Mouse (Mus musculus) limb, embryonic 11.5 days (tissue): Measurements from ENCODE around the gene Fam89a. TPM values are rescaled to one million over a fixed set of nuclear protein-coding genes. Genes with fewer than 3 reads are reported as not detected.

ENCODE experiments used
- ATAC-seq: fragments of 200-750 bp; cut with Nextera tagmentation; 2 replicates; pipeline ENCODE4 v1.8.0; 2017; ENCODE audit warnings: low read depth; ENCODE audit not compliant: insufficient number of reproducible peaks, low FRiP score, low TSS enrichment
- DNase-seq: peaks from one replicate; pipeline ENCODE4 v3.0.0-alpha.2; 2015; ENCODE audit warnings: low spot score
- H3K27ac ChIP-seq: fragments of 300-500 bp; sonication (generic); replicated peaks from 2 replicates; pipeline ENCODE4 v1.5.1; 2014; ENCODE audit warnings: low read depth, mild to moderate bottlenecking, low read length
- H3K27me3 ChIP-seq: fragments of 300-500 bp; sonication (generic); 2 replicates; pipeline ENCODE4 v1.6.1; 2014; ENCODE audit warnings: mild to moderate bottlenecking, low read length, mixed read lengths; ENCODE audit not compliant: control insufficient read depth, insufficient read depth
- H3K36me3 ChIP-seq: fragments of 300-500 bp; sonication (generic); 2 replicates; pipeline ENCODE4 v1.6.1; 2014; ENCODE audit warnings: mild to moderate bottlenecking, low read length, moderate library complexity, mixed read lengths; ENCODE audit not compliant: control insufficient read depth, insufficient read depth
- H3K4me1 ChIP-seq: fragments of 300-500 bp; sonication (generic); 2 replicates; pipeline ENCODE4 v1.6.1; 2014; ENCODE audit warnings: low read length, mixed read lengths; ENCODE audit not compliant: control insufficient read depth, insufficient read depth
- H3K4me2 ChIP-seq: fragments of 300-500 bp; sonication (generic); 2 replicates; pipeline ENCODE4 v1.6.1; 2014; ENCODE audit warnings: low read depth, mild to moderate bottlenecking, moderate library complexity; ENCODE audit not compliant: severe bottlenecking
- H3K4me3 ChIP-seq: fragments of 300-500 bp; sonication (generic); 2 replicates; pipeline ENCODE4 v1.5.1; 2014; ENCODE audit warnings: low read depth, low read length
- H3K9ac ChIP-seq: fragments of 300-500 bp; sonication (generic); 2 replicates; pipeline ENCODE4 v1.6.1; 2014; ENCODE audit warnings: mild to moderate bottlenecking, low read length
- H3K9me3 ChIP-seq: fragments of 300-500 bp; sonication (generic); 2 replicates; pipeline ENCODE4 v1.6.1; 2016; ENCODE audit warnings: low read length; ENCODE audit not compliant: control insufficient read depth
- WGBS: fragments of 180-500 bp; shearing (Covaris S2); extraction: QIAGEN DNeasy Blood & Tissue Kit; methylation state at CpG from one replicate; pipeline ENCODE4 v1.1.7; 2014; 5-methylcytosine and 5-hydroxymethylcytosine counted together
- polyA plus RNA-seq: library from polyadenylated mRNA; unstranded; fragments of >200 nt; fragmentation: Nextera tagmentation; extraction: Ambion mirVana; gene quantifications from 2 replicates; pipeline ENCODE4 v1.2.1, GENCODE M21; 2014

The Fam89a gene
- polyA plus RNA-seq, 1 experiment from 2014 or later, result 3.7 TPM

- no peak overlapping the region for H3K4me2 ChIP-seq
- H3K27ac ChIP-seq, result no peak overlapping the region
- no peaks in the 10 kb centered on the region for H3K4me1 ChIP-seq
- DNase-seq (no peak), ATAC-seq (no peak)
- H3K9ac ChIP-seq, result no peak overlapping the region
- H3K36me3 ChIP-seq, result no peaks in the 10 kb centered on the region
- 75% methylated on average over 13 of the region's 13 CpGs for WGBS
- H3K27me3 ChIP-seq, result peaks cover 19% of the 10 kb centered on the region
- H3K9me3 ChIP-seq, result no peaks in the 10 kb centered on the region
- no peak overlapping the region for H3K4me3 ChIP-seq
These were observed 5.0 kb downstream of the Fam89a start for GRCm38 (mm10) chr8:124746661-124747060.

DNA sequence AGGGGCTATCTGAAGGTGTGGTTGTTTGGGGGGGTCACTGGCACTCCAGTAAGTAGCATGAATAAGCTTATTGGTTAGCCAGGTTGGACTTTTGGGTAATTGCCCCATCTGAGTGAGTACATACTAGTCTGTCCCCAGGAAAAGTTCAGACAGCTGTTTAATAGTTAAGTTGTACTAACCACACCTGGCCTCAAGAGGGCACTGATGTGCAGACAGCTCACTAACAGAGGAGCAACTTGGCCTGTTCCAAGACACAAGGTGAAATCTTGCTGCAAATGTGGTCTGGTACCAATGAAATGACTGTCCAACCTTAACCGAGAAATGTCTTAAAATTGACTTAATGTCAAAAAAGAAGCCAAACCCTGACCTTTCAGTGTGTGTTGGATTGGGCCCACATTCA, 12.4 kb downstream of the Fam89a start:
- ATAC-seq (no peak), DNase-seq (peak; percentile 48)
- H3K4me2 ChIP-seq, result no peak overlapping the region
- 77% methylated on average over 1 of the region's 1 CpGs for WGBS
- no peak overlapping the region for H3K9ac ChIP-seq
- no peaks in the 10 kb centered on the region for H3K27me3 ChIP-seq
- no peak overlapping the region for H3K4me3 ChIP-seq
- no peak overlapping the region for H3K27ac ChIP-seq
- H3K9me3 ChIP-seq, result no peaks in the 10 kb centered on the region
- peaks cover 10% of the 10 kb centered on the region; the same call in 1 of the 2 replicates for H3K36me3 ChIP-seq
- H3K4me1 ChIP-seq, result no peaks in the 10 kb centered on the region

DNA sequence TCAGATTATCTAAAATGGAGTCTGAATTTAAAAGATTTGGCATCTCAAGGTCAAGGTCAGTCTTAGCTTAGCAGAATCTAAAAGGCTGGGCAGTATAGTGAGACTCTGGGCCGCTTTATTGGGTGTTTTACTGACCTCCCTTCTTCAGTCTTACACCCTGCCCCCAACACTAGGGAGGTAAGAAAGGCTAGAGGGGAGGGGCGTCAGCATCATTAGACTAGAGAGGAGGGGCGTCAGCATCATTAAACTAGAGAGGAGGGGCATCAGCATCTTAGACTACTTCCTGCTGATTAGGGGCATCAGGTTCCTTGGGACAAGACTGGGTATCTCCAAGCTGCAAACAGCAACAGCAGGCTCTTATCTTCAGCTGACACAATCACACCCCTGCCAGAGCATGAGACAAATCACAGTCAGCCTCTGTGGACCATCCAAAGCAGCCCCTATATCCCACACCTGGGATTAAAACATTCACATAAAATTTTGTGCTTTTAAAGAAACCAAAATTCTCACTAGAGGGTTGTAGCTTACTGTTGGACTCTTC, 16.2 kb downstream of the Fam89a start:
- H3K4me2 ChIP-seq, result no peak overlapping the region
- no peaks in the 10 kb centered on the region for H3K9me3 ChIP-seq
- DNase-seq (no peak), ATAC-seq (no peak)
- peaks cover 31% of the 10 kb centered on the region for H3K36me3 ChIP-seq
- no peak overlapping the region for H3K27ac ChIP-seq
- no peak overlapping the region for H3K4me3 ChIP-seq
- no peaks in the 10 kb centered on the region for H3K27me3 ChIP-seq
- H3K9ac ChIP-seq, result no peak overlapping the region
- H3K4me1 ChIP-seq, result no peaks in the 10 kb centered on the region
- 43% methylated on average over 3 of the region's 3 CpGs for WGBS

GRCm38 (mm10) chr8:124732828-124733227, 18.8 kb downstream of the Fam89a start:
- no peaks in the 10 kb centered on the region for H3K27me3 ChIP-seq
- ATAC-seq, result no peak
- H3K9ac ChIP-seq, result no peak overlapping the region
- no peaks in the 10 kb centered on the region for H3K4me1 ChIP-seq
- WGBS, result 92% methylated on average over 8 of the region's 8 CpGs
- peaks cover 34% of the 10 kb centered on the region for H3K36me3 ChIP-seq
- H3K4me2 ChIP-seq, result no peak overlapping the region
- H3K4me3 ChIP-seq, result no peak overlapping the region
- no peak overlapping the region for H3K27ac ChIP-seq
- no peak for DNase-seq
- H3K9me3 ChIP-seq, result no peaks in the 10 kb centered on the region

- peaks cover 10% of the 10 kb centered on the region; the same call in 1 of the 2 replicates for H3K4me1 ChIP-seq
- H3K9me3 ChIP-seq, result no peaks in the 10 kb centered on the region
- no peak overlapping the region for H3K9ac ChIP-seq
- H3K27ac ChIP-seq, result no peak overlapping the region
- H3K27me3 ChIP-seq, result no peaks in the 10 kb centered on the region
- WGBS, result 93% methylated on average over 7 of the region's 7 CpGs
- H3K4me2 ChIP-seq, result no peak overlapping the region
- no peak for ATAC-seq
- H3K36me3 ChIP-seq, result peaks cover under 1% of the 10 kb centered on the region; the same call in 1 of the 2 replicates
- no peak for DNase-seq
- no peak overlapping the region for H3K4me3 ChIP-seq
These were observed 27.3 kb downstream of the Fam89a start for GRCm38 (mm10) chr8:124724301-124724700.

GRCm38 (mm10) chr8:124721862-124722515, 29.6 kb downstream of the Fam89a start, which contains the start of the genes Ttc13 and Arv1:
Ttc13 (minus strand) TSS chr8:124721983.
Arv1 (plus strand) TSS chr8:124722139.
- H3K9me3 ChIP-seq, result no peaks in the 10 kb centered on the region
- peak within 1 kb of the TSS; percentile 99 for H3K4me3 ChIP-seq
- peak; percentile 99 for ATAC-seq
- H3K27me3 ChIP-seq, result no peaks in the 10 kb centered on the region
- peaks cover 10% of the 10 kb centered on the region; the same call in 1 of the 2 replicates for H3K4me1 ChIP-seq
- H3K9ac ChIP-seq, result peak within 1 kb of the TSS; percentile 85
- WGBS, result under 1% methylated on average over 59 of the region's 59 CpGs
- H3K36me3 ChIP-seq, result no peaks in the 10 kb centered on the region
- peak; percentile 94 for DNase-seq
- peak within 1 kb of the TSS; percentile 88 for H3K4me2 ChIP-seq
- H3K27ac ChIP-seq, result no peak within 1 kb of the TSS

DNA sequence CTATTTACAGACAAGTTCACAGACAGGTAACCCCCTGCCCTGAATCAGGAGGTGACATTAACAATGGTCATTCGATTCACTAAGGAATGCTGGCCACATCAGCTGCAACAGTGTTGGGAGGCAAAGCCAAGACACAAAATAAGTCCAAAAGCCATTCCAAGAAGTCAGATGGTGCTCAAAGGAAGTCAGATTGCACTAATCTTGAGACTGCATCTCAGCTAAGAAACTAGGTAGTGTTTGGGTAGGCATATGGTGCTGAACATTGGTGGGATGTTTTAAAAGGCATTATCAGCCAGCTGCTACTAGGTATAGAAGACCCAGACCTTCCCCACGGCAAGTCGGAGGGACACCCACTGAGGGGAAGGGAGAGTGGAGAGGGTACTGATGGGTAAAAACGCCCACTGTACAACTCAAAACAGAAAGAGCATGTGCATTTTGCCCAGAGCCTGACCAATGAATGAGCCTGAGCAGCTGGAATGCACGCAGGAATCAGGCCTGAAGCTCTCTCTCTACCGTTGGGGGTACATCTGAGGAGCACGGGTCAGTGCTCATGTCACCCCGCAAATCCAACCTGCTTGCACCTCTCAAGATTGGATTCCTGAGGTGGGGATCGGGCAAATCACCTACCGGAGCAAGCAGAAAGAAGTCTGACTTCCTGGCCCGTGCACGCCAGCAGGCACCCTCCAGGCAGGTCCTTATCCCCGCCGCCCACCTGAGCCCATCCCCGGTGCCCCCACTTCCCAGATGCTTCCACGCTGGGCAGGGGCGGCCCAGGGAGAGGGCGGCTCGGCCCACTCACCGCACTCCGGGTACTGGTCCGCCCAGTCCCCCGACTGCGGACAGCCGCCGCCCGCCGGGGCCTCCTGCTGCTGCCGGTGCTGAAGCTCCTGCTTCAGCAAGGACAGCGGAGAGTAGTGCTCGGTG, 30.4 kb downstream of the Fam89a start:
- 4% methylated on average over 29 of the region's 31 CpGs for WGBS
- H3K4me2 ChIP-seq, result peak overlapping the region; percentile 88
- H3K27ac ChIP-seq, result no peak overlapping the region
- no peak for DNase-seq
- peaks cover 10% of the 10 kb centered on the region; the same call in 1 of the 2 replicates for H3K4me1 ChIP-seq
- H3K9ac ChIP-seq, result peak overlapping the region; percentile 85
- no peaks in the 10 kb centered on the region for H3K27me3 ChIP-seq
- no peaks in the 10 kb centered on the region for H3K36me3 ChIP-seq
- peak overlapping the region; percentile 99 for H3K4me3 ChIP-seq
- no peaks in the 10 kb centered on the region for H3K9me3 ChIP-seq
- ATAC-seq, result peak; percentile 64; the same call in 1 of the 2 replicates

- H3K4me1 ChIP-seq, result peaks cover 10% of the 10 kb centered on the region; the same call in 1 of the 2 replicates
- no peaks in the 10 kb centered on the region for H3K9me3 ChIP-seq
- no peak for ATAC-seq
- WGBS, result 86% methylated on average over 7 of the region's 7 CpGs
- H3K27me3 ChIP-seq, result no peaks in the 10 kb centered on the region
- no peaks in the 10 kb centered on the region for H3K36me3 ChIP-seq
- no peak overlapping the region for H3K27ac ChIP-seq
- no peak overlapping the region for H3K4me2 ChIP-seq
- H3K9ac ChIP-seq, result no peak overlapping the region
- H3K4me3 ChIP-seq, result no peak overlapping the region
- no peak for DNase-seq
These were observed 31.5 kb downstream of the Fam89a start for GRCm38 (mm10) chr8:124720133-124720532.
